ENCODE assay signal across 8 mouse cellular contexts in genomic region chr19:21781787-21782432, GRCm38 (mm10). TPM values are rescaled to one million over a fixed set of nuclear protein-coding genes. Genes with fewer than 3 reads are reported as not detected.
DNase-seq lines count a peak whose midpoint lies in the region; ATAC-seq and TF ChIP-seq lines count a peak whose summit lies in the region.

No protein-coding gene starts in this region.

- no peak overlapping the region for H3K9ac ChIP-seq in lung, embryonic 15.5 days
- H3K9ac ChIP-seq in hindbrain, postnatal 0 days (replicated peaks; ENCODE audit: low read length): 0 out of 2 replicates have a peak overlapping the region, but pooled peaks have one; percentile 19
- H3K9ac ChIP-seq in neural tube, embryonic 12.5 days: peak overlapping the region; percentile 95; the same call in 1 of the 2 replicates

- H3K4me1 ChIP-seq in cerebellum, adult 2 months (ENCODE audit: control insufficient read depth, insufficient read depth, low read length): peaks cover 14% of the 10 kb centered on the region
- peaks cover 49% of the 10 kb centered on the region for H3K4me1 ChIP-seq in lung, embryonic 15.5 days
- H3K4me1 ChIP-seq in hindbrain, postnatal 0 days (ENCODE audit: insufficient read depth, low read length): peaks cover 39% of the 10 kb centered on the region
- H3K4me1 ChIP-seq in neural tube, embryonic 12.5 days: peaks cover 76% of the 10 kb centered on the region

- no peak for TF ChIP-seq CTCF in cerebellum, adult 2 months (IDR thresholded peaks at IDR 0.05; ENCODE audit: borderline replicate concordance, insufficient read depth, low read depth, low read length)
- no peak for TF ChIP-seq CTCF in hindbrain, postnatal 0 days (IDR thresholded peaks at IDR 0.05; ENCODE audit: low read depth)

- no peak overlapping the region for H3K4me3 ChIP-seq in cerebellum, adult 2 months (replicated peaks; ENCODE audit: insufficient read depth, low read depth, low read length)
- no peak overlapping the region for H3K4me3 ChIP-seq in lung, embryonic 15.5 days
- peak overlapping the region; percentile 86; the same call in 1 of the 2 replicates for H3K4me3 ChIP-seq in hindbrain, postnatal 0 days (ENCODE audit: low read length)
- peak overlapping the region; percentile 22 for H3K4me3 ChIP-seq in neural tube, embryonic 12.5 days

- 69% methylated on average over 12 of the region's 12 CpGs for WGBS in cerebellum, adult 2 months
- 60% methylated on average over 12 of the region's 12 CpGs for WGBS in lung, embryonic 15.5 days
- 31% methylated on average over 12 of the region's 12 CpGs for WGBS in hindbrain, postnatal 0 days
- 16% methylated on average over 12 of the region's 12 CpGs for whole genome bisulfite sequencing in neural tube, embryonic 12.5 days

- no peak overlapping the region for H3K27ac ChIP-seq in cerebellum, adult 2 months (ENCODE audit: insufficient read depth, low read length)
- no peak overlapping the region for H3K27ac ChIP-seq in lung, embryonic 15.5 days
- H3K27ac ChIP-seq in hindbrain, postnatal 0 days: 0 out of 2 replicates have a peak overlapping the region, but pooled peaks have one; percentile 2
- H3K27ac ChIP-seq in neural tube, embryonic 12.5 days: peak overlapping the region; percentile 60

- no peaks in the 10 kb centered on the region for H3K9me3 ChIP-seq in lung, embryonic 15.5 days
- no peaks in the 10 kb centered on the region for H3K9me3 ChIP-seq in hindbrain, postnatal 0 days (ENCODE audit: low read length)
- H3K9me3 ChIP-seq in neural tube, embryonic 12.5 days: no peaks in the 10 kb centered on the region

- H3K27me3 ChIP-seq in cerebellum, adult 2 months (ENCODE audit: control insufficient read depth, insufficient read depth, low read length): no peaks in the 10 kb centered on the region
- H3K27me3 ChIP-seq in lung, embryonic 15.5 days: no peaks in the 10 kb centered on the region
- no peaks in the 10 kb centered on the region for H3K27me3 ChIP-seq in hindbrain, postnatal 0 days (ENCODE audit: insufficient read depth, low read length)
- no peaks in the 10 kb centered on the region for H3K27me3 ChIP-seq in neural tube, embryonic 12.5 days (replicated peaks)

- TF ChIP-seq POLR2A in cerebellum, adult 2 months (IDR thresholded peaks at IDR 0.05; ENCODE audit: borderline replicate concordance, insufficient read depth, low read length): no peak

- no peak for ATAC-seq in lung, embryonic 15.5 days (ENCODE audit: borderline replicate concordance, extremely low read depth, low FRiP score, low TSS enrichment)
- ATAC-seq in hindbrain, postnatal 0 days: no peak
- ATAC-seq in neural tube, embryonic 12.5 days (ENCODE audit: low FRiP score, low read depth): no peak

- no peaks in the 10 kb centered on the region for H3K36me3 ChIP-seq in lung, embryonic 15.5 days
- no peaks in the 10 kb centered on the region for H3K36me3 ChIP-seq in hindbrain, postnatal 0 days (ENCODE audit: insufficient read depth, low read length)
- H3K36me3 ChIP-seq in neural tube, embryonic 12.5 days: no peaks in the 10 kb centered on the region

- intact Hi-C loops in gastrocnemius, postnatal 14 days (cut with DNase I; ENCODE audit: low total_unique reads): no loop called here

- peak; percentile 30 for DNase-seq in cerebellum, adult 9-10 months
- no peak for DNase-seq in cerebellum, adult 2 months
- no peak for DNase-seq in lung, adult 18-20 months
- DNase-seq in hindbrain, postnatal 0 days (ENCODE audit: low spot score): no peak
- no peak for DNase-seq in T-cell, adult 2 months (ENCODE audit: low spot score)
- no peak for DNase-seq in gastrocnemius, postnatal 14 days

- H3K4me2 ChIP-seq in lung, embryonic 15.5 days: peak overlapping the region; percentile 17; the same call in 1 of the 2 replicates
- H3K4me2 ChIP-seq in hindbrain, postnatal 0 days (ENCODE audit: low read depth, low read length): peak overlapping the region; percentile 88
- peak overlapping the region; percentile 83 for H3K4me2 ChIP-seq in neural tube, embryonic 12.5 days (replicated peaks)

RNA-seq across cellular contexts. Expression of gene Cemip2, which starts 3.8 kb away (rescaled TPM):
- polyA plus RNA-seq in cerebellum, adult 2 months (2012; rRNA removed): 9.9 and 11.0 TPM in 2 replicates
- polyA plus RNA-seq in lung, embryonic 15.5 days (2015; fragmentation: Nextera tagmentation; extraction: Ambion mirVana): 29.4 and 32.3 TPM in 2 replicates
- total RNA-seq in hindbrain, postnatal 0 days (2014; rRNA removed): 25.1 and 26.2 TPM in 2 replicates
- 11.7 TPM in 2 replicates for polyA plus RNA-seq in hindbrain, postnatal 0 days (2015; fragmentation: Nextera tagmentation; extraction: Ambion mirVana)
- 85.7 and 89.1 TPM in 2 replicates for polyA plus RNA-seq in neural tube, embryonic 12.5 days (2016; fragmentation: Nextera tagmentation; extraction: Ambion mirVana)
- total RNA-seq in gastrocnemius, postnatal 14 days (2021): 1 to 10 TPM; 6.4 to 7.7 TPM

Comparison
In these comparisons a context has a peak if more than half of its experiments do, and no peak if none do; other contexts are left out.
1. H3K27ac ChIP-seq: peak in hindbrain, postnatal 0 days (single experiment) and neural tube, embryonic 12.5 days (single experiment); none in cerebellum, adult 2 months (single experiment) and lung, embryonic 15.5 days (single experiment).
2. H3K4me3 ChIP-seq: peak in hindbrain, postnatal 0 days (single experiment) and neural tube, embryonic 12.5 days (single experiment); none in cerebellum, adult 2 months (single experiment) and lung, embryonic 15.5 days (single experiment).
3. H3K4me2 ChIP-seq: peak in every context shown above with its lines; median percentile 88 in hindbrain, postnatal 0 days; 83 in neural tube, embryonic 12.5 days; 17 in lung, embryonic 15.5 days.